Mouse (Mus musculus) kidney, embryonic 15.5 days (tissue): Measurements from ENCODE around the gene Mfsd4a. TPM values are rescaled to one million over a fixed set of nuclear protein-coding genes. Genes with fewer than 3 reads are reported as not detected.

Source experiments
- ATAC-seq: fragments of 200-750 bp; cut with Nextera tagmentation; replicated peaks from 2 replicates; pipeline ENCODE4 v1.8.0; 2017; ENCODE audit warnings: moderate TSS enrichment; ENCODE audit not compliant: low FRiP score
- H3K27ac ChIP-seq: fragments of 300-500 bp; sonication (generic); 2 replicates; pipeline ENCODE4 v1.5.1; 2015; ENCODE audit warnings: mild to moderate bottlenecking, inconsistent platforms
- H3K27me3 ChIP-seq: fragments of 300-500 bp; sonication (generic); 2 replicates; pipeline ENCODE4 v1.6.1; 2015; ENCODE audit warnings: inconsistent platforms
- H3K36me3 ChIP-seq: fragments of 300-500 bp; sonication (generic); 2 replicates; pipeline ENCODE4 v1.6.1; 2015; ENCODE audit warnings: inconsistent platforms
- H3K4me1 ChIP-seq: fragments of 300-500 bp; sonication (generic); 2 replicates; pipeline ENCODE4 v1.6.1; 2015; ENCODE audit warnings: inconsistent platforms
- H3K4me2 ChIP-seq: fragments of 300-500 bp; sonication (generic); 2 replicates; pipeline ENCODE4 v1.6.1; 2015; ENCODE audit warnings: moderate library complexity, mild to moderate bottlenecking, inconsistent platforms
- H3K4me3 ChIP-seq: fragments of 300-500 bp; sonication (generic); replicated peaks from 2 replicates; pipeline ENCODE4 v1.5.1; 2015; ENCODE audit warnings: mild to moderate bottlenecking, inconsistent platforms
- H3K9ac ChIP-seq: fragments of 300-500 bp; sonication (generic); 2 replicates; pipeline ENCODE4 v1.6.1; 2015; ENCODE audit warnings: mild to moderate bottlenecking, inconsistent platforms
- H3K9me3 ChIP-seq: fragments of 300-500 bp; sonication (generic); replicated peaks from 2 replicates; pipeline ENCODE4 v1.6.1; 2016; ENCODE audit warnings: inconsistent platforms
- WGBS: fragments of 180-500 bp; shearing (Covaris S2); methylation state at CpG from one replicate; pipeline ENCODE4 v1.1.7; 2015; ENCODE audit warnings: mixed read lengths; 5-methylcytosine and 5-hydroxymethylcytosine counted together
- polyA plus RNA-seq: library from polyadenylated mRNA; unstranded; fragments of >200 nt; fragmentation: Nextera tagmentation; extraction: Ambion mirVana; gene quantifications from 2 replicates; pipeline ENCODE4 v1.2.1, GENCODE M21; 2015

Mfsd4a gene
- polyA plus RNA-seq, 1 experiment from 2014 or later: 15.6 TPM

DNA sequence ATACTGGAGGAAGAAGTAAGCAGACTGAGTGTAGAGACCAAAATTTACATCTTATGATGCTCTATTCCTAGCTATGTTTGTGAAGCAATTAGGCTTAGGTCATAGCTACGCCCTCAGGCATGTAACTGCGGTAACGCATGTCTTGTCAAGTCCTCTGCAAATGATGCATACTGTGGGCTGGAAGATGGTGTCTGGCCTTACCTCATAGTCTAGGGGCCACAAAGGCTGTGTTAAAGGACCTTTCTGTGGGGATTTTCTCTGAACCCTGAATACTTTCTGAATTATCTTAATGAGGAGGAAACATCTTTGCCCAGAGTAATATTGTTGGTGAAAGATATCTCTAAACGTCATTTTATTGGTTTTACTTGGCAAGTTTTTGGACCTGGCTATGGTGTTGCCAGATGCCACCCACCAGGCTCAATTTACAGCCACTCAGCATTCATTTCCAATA, 66.0 kb downstream of the Mfsd4a start:
- Histone ChIP-seq H3K36me3 (no peaks in the 10 kb centered on the region), H3K4me1 (peaks cover 8% of the 10 kb centered on the region), H3K4me3 (no peak overlapping the region), H3K27me3 (no peaks in the 10 kb centered on the region), H3K4me2 (no peak overlapping the region), H3K9ac (no peak overlapping the region), H3K27ac (no peak overlapping the region), H3K9me3 (no peaks in the 10 kb centered on the region)
- 82% methylated on average over 4 of the region's 4 CpGs for WGBS
- no peak for ATAC-seq

DNA sequence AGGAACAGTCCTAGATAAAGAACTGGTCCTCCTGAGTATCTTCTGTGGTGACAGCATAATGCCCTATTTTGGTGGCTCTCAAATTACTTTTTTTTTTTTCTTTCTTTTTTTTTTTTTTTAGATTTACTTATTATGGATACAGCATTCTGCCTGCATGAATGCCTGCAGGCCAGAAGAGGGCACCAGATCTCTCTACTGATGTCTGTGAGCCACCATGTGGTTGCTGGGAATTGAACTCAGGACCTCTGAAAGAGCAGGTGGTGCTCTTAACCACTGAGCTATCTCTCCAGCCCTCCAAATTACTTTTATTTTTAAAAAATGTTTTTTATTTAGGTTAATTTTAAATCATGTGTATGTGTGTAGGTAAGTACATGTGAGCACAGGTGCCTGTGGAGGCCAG, 67.4 kb downstream of the Mfsd4a start:
- Histone ChIP-seq H3K27me3 (no peaks in the 10 kb centered on the region), H3K4me2 (no peak overlapping the region), H3K9me3 (no peaks in the 10 kb centered on the region), H3K36me3 (no peaks in the 10 kb centered on the region), H3K4me1 (0 out of 2 replicates have a peak, but pooled peaks cover 2% of the 10 kb centered on the region), H3K4me3 (no peak overlapping the region), H3K27ac (no peak overlapping the region), H3K9ac (no peak overlapping the region)
- ATAC-seq: no peak

DNA sequence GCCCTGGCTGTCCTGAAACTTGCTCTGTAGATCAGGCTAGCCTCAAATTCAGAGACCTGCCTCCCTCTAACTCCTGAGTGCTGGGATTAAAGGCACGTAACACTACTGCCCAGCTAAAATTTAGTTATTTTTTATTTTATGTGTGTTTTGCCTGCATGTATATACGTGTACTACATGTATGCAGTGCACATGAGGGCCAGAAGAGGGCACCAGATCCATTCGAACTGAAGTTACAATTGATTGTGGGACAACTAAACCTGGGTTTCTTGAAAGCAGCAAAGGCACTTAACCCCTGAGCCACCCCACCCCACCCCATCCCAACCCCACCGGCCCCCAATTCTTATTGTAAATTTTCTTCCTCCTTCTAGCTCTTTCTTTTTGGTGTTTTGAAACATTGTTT, 72.8 kb downstream of the Mfsd4a start:
- 36% methylated on average over 4 of the region's 4 CpGs for WGBS
- ATAC-seq: no peak

DNA sequence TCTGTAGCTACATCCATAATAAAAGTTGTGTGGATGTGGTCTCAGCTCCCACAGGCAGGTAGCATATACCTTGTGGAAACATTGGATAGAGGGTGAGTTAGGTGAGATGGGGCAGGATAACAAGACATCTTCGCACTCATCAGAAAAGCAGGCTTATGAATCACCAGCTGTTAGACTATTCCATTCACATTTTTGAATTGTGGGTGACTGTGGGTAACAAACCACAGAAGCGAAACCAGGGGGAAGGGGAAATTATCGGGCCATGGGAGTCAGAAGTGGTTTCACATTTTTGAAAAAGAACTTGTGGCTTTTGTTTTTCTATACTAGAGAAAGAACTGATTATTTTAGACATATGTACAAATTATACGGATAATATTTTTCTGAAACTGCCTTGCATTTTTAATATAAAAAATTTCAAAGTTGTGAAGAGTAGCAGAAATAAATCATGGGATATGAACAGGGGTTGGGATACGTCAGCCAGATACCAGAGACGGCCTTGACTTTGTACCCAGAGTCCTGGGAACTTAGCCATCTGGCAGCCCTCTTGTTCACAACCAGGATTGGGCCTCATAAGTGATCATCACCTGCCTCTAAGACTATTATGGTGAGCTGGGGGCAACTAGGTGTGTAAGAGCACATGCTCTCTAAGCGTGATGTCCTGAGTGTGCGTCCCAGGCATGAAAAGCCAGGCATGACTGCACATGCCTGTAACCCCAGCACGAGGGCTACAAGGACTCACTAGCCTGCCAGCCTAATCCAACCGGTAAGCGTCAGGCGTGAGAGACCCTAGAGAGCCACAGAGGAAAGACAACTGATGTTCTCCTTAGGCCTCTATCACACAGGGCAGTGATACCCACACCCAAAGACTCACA, 74.5 kb downstream of the Mfsd4a start:
- ATAC-seq: no peak
- no peak overlapping the region for H3K4me2 ChIP-seq
- no peaks in the 10 kb centered on the region for H3K36me3 ChIP-seq
- WGBS: 84% methylated on average over 12 of the region's 12 CpGs
- H3K4me3 ChIP-seq: no peak overlapping the region
- H3K9ac ChIP-seq: no peak overlapping the region
- H3K4me1 ChIP-seq: no peaks in the 10 kb centered on the region
- H3K27me3 ChIP-seq: 0 out of 2 replicates have a peak, but pooled peaks cover 4% of the 10 kb centered on the region
- no peaks in the 10 kb centered on the region for H3K9me3 ChIP-seq
- no peak overlapping the region for H3K27ac ChIP-seq

More for the DNA sequence above, 72.8 kb downstream of the Mfsd4a start:
- Histone ChIP-seq H3K27ac (no peak overlapping the region), H3K4me1 (no peaks in the 10 kb centered on the region), H3K4me2 (no peak overlapping the region), H3K27me3 (0 out of 2 replicates have a peak, but pooled peaks cover 4% of the 10 kb centered on the region), H3K9me3 (no peaks in the 10 kb centered on the region), H3K36me3 (no peaks in the 10 kb centered on the region), H3K9ac (no peak overlapping the region), H3K4me3 (no peak overlapping the region)

DNA sequence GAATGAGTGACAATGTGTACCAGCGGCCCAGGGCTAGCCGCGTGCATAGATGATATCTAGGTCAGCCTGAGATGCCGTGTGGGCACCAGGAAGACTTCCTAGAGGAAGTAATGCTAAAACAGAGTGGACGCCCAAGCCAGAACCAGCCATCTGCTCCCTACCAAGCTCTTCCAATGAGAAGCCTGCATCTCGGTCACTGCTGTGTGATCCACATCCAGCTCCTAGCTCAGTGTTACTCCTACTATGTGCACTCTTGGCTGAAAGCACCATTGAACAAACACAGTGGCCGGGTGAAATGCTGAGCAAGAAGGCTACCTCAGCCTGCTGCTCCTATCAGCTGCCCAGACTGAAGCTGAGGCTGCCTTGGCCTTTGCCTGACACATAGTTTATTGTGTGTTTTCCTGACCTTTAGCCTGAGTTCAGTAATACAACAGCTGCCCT, 75.3 kb downstream of the Mfsd4a start:
- Histone ChIP-seq H3K36me3 (no peaks in the 10 kb centered on the region), H3K9me3 (no peaks in the 10 kb centered on the region), H3K27me3 (0 out of 2 replicates have a peak, but pooled peaks cover 4% of the 10 kb centered on the region), H3K27ac (no peak overlapping the region), H3K4me2 (no peak overlapping the region), H3K4me3 (no peak overlapping the region), H3K9ac (no peak overlapping the region), H3K4me1 (no peaks in the 10 kb centered on the region)
- 70% methylated on average over 7 of the region's 7 CpGs for WGBS
- ATAC-seq: no peak

DNA sequence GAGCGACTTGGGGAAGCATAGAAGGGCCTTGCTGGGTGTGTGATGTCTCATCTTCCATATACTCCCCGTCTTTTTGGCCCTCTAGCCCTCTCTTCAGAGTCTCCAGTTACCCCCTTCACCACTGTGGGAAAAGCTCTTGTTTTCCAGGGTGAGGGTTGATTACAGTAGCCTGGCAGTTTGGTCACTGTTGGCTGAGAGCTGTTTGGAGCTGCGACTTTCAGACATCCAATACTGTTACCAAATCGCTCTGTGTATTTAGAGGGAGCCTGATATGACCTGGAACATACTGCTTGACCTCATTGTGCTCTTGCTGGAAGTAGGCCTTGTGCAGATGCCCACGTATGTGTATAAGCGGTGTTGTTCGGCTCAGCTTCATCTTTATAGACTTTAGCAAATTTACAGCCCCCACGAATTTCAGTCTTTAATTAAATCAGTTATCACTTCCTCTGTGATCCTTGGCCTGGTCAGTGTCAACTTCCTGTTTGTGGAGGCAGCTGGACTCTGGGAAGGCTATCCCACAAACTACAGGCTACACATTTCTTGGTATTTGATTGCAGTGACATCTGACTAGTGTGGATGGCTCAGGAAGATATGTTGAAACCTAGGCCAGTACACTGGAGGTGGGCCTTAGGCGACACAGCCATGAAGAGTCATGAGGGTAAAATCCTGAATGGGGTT, 77.6 kb downstream of the Mfsd4a start:
- Histone ChIP-seq H3K4me2 (no peak overlapping the region), H3K9me3 (no peaks in the 10 kb centered on the region), H3K4me3 (no peak overlapping the region), H3K4me1 (no peaks in the 10 kb centered on the region), H3K27me3 (0 out of 2 replicates have a peak, but pooled peaks cover 4% of the 10 kb centered on the region), H3K36me3 (no peaks in the 10 kb centered on the region), H3K27ac (no peak overlapping the region), H3K9ac (no peak overlapping the region)
- ATAC-seq: no peak
- 63% methylated on average over 9 of the region's 9 CpGs for WGBS

DNA sequence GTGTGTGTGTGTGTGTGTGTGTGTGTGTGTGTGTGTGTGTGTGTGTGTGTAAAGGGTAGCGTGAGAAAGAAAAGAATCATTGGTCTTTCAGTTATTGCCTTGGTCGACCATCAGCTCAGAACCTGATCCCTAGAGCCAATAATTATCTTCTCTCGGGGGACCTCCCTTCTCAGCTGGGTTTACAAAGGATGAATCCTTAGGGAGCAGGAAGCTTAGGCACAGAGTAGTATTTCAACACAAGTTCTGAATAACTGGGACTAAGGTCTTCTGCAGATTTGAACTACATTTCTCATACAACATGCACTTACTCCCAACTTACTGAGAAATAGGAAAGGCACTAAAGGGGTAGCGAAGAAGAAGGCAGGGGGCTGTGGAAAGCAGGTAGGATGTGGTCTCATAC, 78.4 kb downstream of the Mfsd4a start:
- H3K4me1 ChIP-seq: no peaks in the 10 kb centered on the region
- H3K9me3 ChIP-seq: no peaks in the 10 kb centered on the region
- 0 out of 2 replicates have a peak, but pooled peaks cover 4% of the 10 kb centered on the region for H3K27me3 ChIP-seq
- no peak overlapping the region for H3K4me2 ChIP-seq
- H3K9ac ChIP-seq: no peak overlapping the region
- H3K36me3 ChIP-seq: no peaks in the 10 kb centered on the region
- WGBS: 52% methylated on average over 4 of the region's 4 CpGs
- no peak for ATAC-seq
- no peak overlapping the region for H3K4me3 ChIP-seq
- no peak overlapping the region for H3K27ac ChIP-seq

DNA sequence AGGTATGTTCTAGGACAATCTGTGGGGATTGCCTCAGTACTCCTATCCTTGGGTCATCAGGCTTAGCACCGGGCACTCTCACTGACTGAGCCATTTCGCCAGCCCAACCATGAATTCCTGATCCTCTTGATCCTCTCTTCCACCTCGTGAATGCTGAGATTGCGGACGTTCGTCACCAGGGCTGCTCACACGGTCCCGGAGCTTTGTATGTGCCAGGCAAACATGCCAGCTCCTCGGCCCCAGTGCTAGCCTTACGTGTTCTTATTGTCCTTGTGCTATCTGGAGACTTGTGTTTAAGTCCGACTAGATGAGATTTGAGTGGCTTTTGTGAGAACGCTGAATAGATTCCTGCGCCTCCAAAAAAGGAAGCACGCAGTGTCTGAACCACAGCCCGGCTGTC, 80.4 kb downstream of the Mfsd4a start:
- WGBS: 81% methylated on average over 15 of the region's 15 CpGs
- Histone ChIP-seq H3K9me3 (no peaks in the 10 kb centered on the region), H3K4me2 (no peak overlapping the region), H3K4me3 (no peak overlapping the region), H3K9ac (no peak overlapping the region), H3K4me1 (no peaks in the 10 kb centered on the region), H3K36me3 (no peaks in the 10 kb centered on the region), H3K27ac (no peak overlapping the region), H3K27me3 (no peaks in the 10 kb centered on the region)
- no peak for ATAC-seq

DNA sequence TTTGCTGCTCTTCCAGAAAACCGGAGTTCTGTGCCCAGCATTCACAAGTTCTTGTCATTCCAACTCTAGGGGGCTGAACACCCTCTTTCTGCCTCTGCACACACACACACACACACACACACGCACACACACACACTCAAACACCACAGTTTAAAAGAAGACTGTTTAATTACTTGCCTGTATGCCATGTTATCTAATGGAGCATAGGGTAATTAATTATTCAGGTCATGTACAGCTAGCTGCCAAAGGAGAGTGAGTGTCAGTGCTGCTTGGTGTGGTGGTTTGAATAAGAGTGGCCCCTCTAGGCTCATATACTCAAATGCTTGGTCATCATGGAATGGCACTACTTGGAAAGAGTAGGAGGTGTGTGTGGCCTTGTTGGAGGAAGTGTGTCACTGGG, 84.1 kb downstream of the Mfsd4a start:
- no peak for ATAC-seq
- Histone ChIP-seq H3K27ac (no peak overlapping the region), H3K4me3 (no peak overlapping the region), H3K9me3 (no peaks in the 10 kb centered on the region), H3K27me3 (no peaks in the 10 kb centered on the region), H3K4me1 (no peaks in the 10 kb centered on the region), H3K4me2 (no peak overlapping the region), H3K36me3 (no peaks in the 10 kb centered on the region), H3K9ac (no peak overlapping the region)
- 88% methylated on average over 2 of the region's 2 CpGs for WGBS

DNA sequence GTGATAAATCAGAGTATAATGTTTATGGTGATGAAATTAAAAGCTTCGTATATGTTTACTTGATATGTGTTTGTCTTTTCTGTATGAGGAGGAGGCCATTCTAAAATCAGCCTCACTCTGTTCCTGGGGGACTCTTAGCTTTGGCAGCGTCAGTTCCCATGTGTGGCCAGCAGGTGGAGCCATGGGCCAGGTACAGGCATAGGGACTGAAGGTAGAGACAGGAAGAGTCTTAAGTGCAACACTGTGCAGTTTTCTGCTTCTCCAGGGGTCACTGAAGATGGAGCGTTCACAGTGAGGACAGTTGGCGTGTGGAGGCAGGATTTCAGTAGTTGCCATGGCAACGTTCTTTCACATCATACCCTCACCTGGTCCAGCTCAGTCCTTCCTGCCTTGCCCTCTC, 85.0 kb downstream of the Mfsd4a start:
- Histone ChIP-seq H3K9me3 (no peaks in the 10 kb centered on the region), H3K27me3 (no peaks in the 10 kb centered on the region), H3K9ac (no peak overlapping the region), H3K4me1 (no peaks in the 10 kb centered on the region), H3K27ac (no peak overlapping the region), H3K4me2 (no peak overlapping the region), H3K4me3 (no peak overlapping the region), H3K36me3 (no peaks in the 10 kb centered on the region)
- WGBS: 10% methylated on average over 5 of the region's 5 CpGs
- ATAC-seq: peak; percentile 22; the same call in 1 of the 2 replicates

DNA sequence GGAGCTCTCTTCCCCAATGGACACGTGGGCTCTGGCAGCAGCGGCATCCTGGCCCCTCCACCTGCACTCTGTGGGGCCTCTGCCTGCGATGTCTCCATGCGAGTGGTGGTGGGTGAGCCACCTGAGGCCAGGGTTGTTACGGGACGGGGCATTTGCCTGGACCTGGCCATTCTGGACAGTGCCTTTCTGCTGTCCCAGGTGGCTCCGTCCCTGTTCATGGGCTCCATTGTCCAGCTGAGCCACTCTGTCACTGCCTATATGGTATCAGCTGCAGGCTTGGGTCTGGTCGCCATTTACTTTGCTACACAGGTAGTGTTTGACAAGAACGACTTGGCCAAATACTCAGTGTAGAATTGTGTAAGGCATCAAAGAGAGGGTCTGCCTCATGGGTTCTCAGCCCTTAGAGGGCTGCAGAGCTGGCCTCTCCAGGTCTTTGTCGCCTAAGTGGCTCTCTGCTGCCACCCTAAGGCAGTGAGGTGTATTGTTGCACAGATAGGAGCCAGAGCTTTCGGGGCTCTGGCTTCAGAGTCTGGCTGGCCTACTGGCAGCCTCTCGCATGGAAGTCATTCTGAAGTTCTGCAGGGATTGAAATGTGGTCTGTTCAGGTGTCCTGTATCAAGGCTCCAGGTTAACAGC, 86.4 kb downstream of the Mfsd4a start:
- 0 out of 2 replicates have a peak, but pooled peaks cover 4% of the 10 kb centered on the region for H3K36me3 ChIP-seq
- peak; percentile 73; the same call in 1 of the 2 replicates for ATAC-seq
- H3K4me2 ChIP-seq: no peak overlapping the region
- H3K4me3 ChIP-seq: no peak overlapping the region
- H3K9ac ChIP-seq: no peak overlapping the region
- no peaks in the 10 kb centered on the region for H3K4me1 ChIP-seq
- H3K9me3 ChIP-seq: no peaks in the 10 kb centered on the region
- H3K27ac ChIP-seq: no peak overlapping the region
- 56% methylated on average over 12 of the region's 12 CpGs for WGBS
- H3K27me3 ChIP-seq: 0 out of 2 replicates have a peak, but pooled peaks cover 4% of the 10 kb centered on the region

DNA sequence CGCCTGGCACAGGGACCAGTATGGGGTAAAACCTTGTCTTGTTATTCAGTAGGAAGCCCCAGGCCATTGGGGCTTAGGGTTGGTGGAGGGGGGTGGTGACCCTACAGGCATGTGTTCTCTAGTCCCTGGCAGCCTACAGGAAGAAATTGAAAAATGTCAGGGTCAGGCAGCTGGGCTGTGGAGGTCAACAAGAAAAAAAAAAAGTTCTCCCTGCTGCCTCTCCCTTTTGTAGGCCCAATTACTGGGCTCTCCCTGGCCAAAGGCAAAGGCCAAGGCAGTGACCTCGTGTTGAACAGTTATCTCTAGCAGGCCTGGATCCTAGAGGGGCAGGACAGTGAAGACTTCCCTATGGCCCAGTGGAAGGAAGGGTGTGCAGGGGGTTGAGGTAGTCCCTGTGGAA, 87.4 kb downstream of the Mfsd4a start:
- Histone ChIP-seq H3K4me1 (no peaks in the 10 kb centered on the region), H3K36me3 (0 out of 2 replicates have a peak, but pooled peaks cover 4% of the 10 kb centered on the region), H3K27me3 (0 out of 2 replicates have a peak, but pooled peaks cover 4% of the 10 kb centered on the region), H3K4me2 (no peak overlapping the region), H3K9me3 (no peaks in the 10 kb centered on the region), H3K9ac (no peak overlapping the region), H3K27ac (no peak overlapping the region), H3K4me3 (no peak overlapping the region)
- WGBS: 40% methylated on average over 2 of the region's 2 CpGs
- no peak for ATAC-seq
